Mouse (Mus musculus) testis, adult 2 months (tissue): ENCODE results near the gene Ptma.

Experiments used
- CTCF ChIP-seq: fragments of 200-500 bp; IDR thresholded peaks from 2 replicates; pipeline ENCODE4 v1.5.1; 2012; ENCODE audit warnings: low read depth, mild to moderate bottlenecking, inconsistent platforms, low read length, moderate library complexity; ENCODE audit not compliant: control insufficient read depth, insufficient read depth, insufficient replicate concordance
- POLR2A ChIP-seq: fragments of 200-500 bp; IDR thresholded peaks from 2 replicates; pipeline ENCODE4 v1.6.1; 2012; ENCODE audit warnings: low read depth, mild to moderate bottlenecking, inconsistent platforms, low read length, moderate library complexity; ENCODE audit not compliant: control insufficient read depth

GRCm38 (mm10) chr1:86509410-86509809 is 17.1 kb upstream of the Ptma start:
- TF ChIP-seq CTCF: peak; percentile 51; the same call in 1 of the 2 replicates
- no peak for TF ChIP-seq POLR2A
